Mouse (Mus musculus) myocyte (in vitro differentiated cells): ENCODE data around the gene Palld. TPM values are rescaled to one million over a fixed set of nuclear protein-coding genes. Genes with fewer than 3 reads are reported as not detected.

Experiments
- H3K27me3 ChIP-seq: one replicate; pipeline ENCODE4 v1.6.1; 2011; ENCODE audit not compliant: control insufficient read depth, insufficient read depth, insufficient read length
- H3K36me3 ChIP-seq: one replicate; pipeline ENCODE4 v1.6.1; 2011; ENCODE audit not compliant: control insufficient read depth, insufficient read depth
- H3K4me2 ChIP-seq: one replicate; pipeline ENCODE4 v1.6.1; 2011; ENCODE audit warnings: low read depth, control low read depth
- H3K4me3 ChIP-seq: one replicate; pipeline ENCODE4 v1.5.1; 2011; ENCODE audit warnings: mild to moderate bottlenecking, control low read depth, moderate library complexity
- H3K79me2 ChIP-seq: one replicate; pipeline ENCODE4 v1.6.1; 2011; ENCODE audit not compliant: control insufficient read depth, insufficient read depth
- H3ac ChIP-seq: one replicate; pipeline ENCODE4 v1.6.1; 2011; ENCODE audit not compliant: control insufficient read depth, insufficient read length
- CEBPB ChIP-seq: IDR thresholded peaks from 2 replicates; pipeline ENCODE4 v1.6.1; 2011; ENCODE audit warnings: mild to moderate bottlenecking, moderate library complexity; ENCODE audit not compliant: poor library complexity, insufficient read depth, severe bottlenecking
- E2F4 ChIP-seq: IDR thresholded peaks from one replicate; pipeline ENCODE4 v1.6.1; 2011; ENCODE audit warnings: mild to moderate bottlenecking, control low read depth, moderate library complexity; ENCODE audit not compliant: insufficient read depth
- MAX ChIP-seq: IDR thresholded peaks from one replicate; pipeline ENCODE4 v1.6.1; 2011; ENCODE audit warnings: low read depth, mild to moderate bottlenecking, control low read depth
- MYOD1 ChIP-seq, 3 experiments: IDR thresholded peaks; one replicate each; pipeline ENCODE4 v1.6.1; 2011; ENCODE audit warnings: control low read depth in 2 of 3, low read depth in 2 of 3, mild to moderate bottlenecking in 2 of 3, moderate library complexity in 1 of 3; ENCODE audit not compliant: insufficient read length in 2 of 3, control insufficient read depth in 1 of 3
- MYOG ChIP-seq, 3 experiments: IDR thresholded peaks; one replicate each; pipeline ENCODE4 v1.6.1; 2011; ENCODE audit warnings: control low read depth in 2 of 3, low read depth in 2 of 3, mild to moderate bottlenecking in 2 of 3; ENCODE audit not compliant: insufficient read length in 2 of 3, control insufficient read depth in 1 of 3, insufficient read depth in 1 of 3
- POLR2A ChIP-seq: IDR thresholded peaks from one replicate; pipeline ENCODE4 v1.6.1; 2011; ENCODE audit warnings: low read depth, mild to moderate bottlenecking, control low read depth, moderate library complexity; ENCODE audit not compliant: insufficient read length
- POLR2AphosphoS2 ChIP-seq: IDR thresholded peaks from one replicate; pipeline ENCODE4 v1.6.1; 2011; ENCODE audit warnings: low read depth, control low read depth; ENCODE audit not compliant: insufficient read length
- REST ChIP-seq: IDR thresholded peaks from one replicate; pipeline ENCODE4 v1.6.1; 2011; ENCODE audit warnings: mild to moderate bottlenecking, control low read depth, moderate library complexity; ENCODE audit not compliant: insufficient read depth, insufficient read length
- SRF ChIP-seq: IDR thresholded peaks from one replicate; pipeline ENCODE4 v1.6.1; 2011; ENCODE audit warnings: low read depth; ENCODE audit not compliant: control insufficient read depth, insufficient read length
- TCF12 ChIP-seq: IDR thresholded peaks from one replicate; pipeline ENCODE4 v1.6.1; 2011; ENCODE audit warnings: mild to moderate bottlenecking, control low read depth; ENCODE audit not compliant: poor library complexity, insufficient read depth, severe bottlenecking
- TCF3 ChIP-seq: IDR thresholded peaks from one replicate; pipeline ENCODE4 v1.6.1; 2011; ENCODE audit warnings: low read depth, control low read depth; ENCODE audit not compliant: insufficient read length
- USF1 ChIP-seq: IDR thresholded peaks from one replicate; pipeline ENCODE4 v1.6.1; 2011; ENCODE audit warnings: low read depth, mild to moderate bottlenecking, control low read depth, moderate library complexity
- polyA plus RNA-seq: library from polyadenylated mRNA; unstranded; fragments of >200 nt; fragmentation: generic; extraction: Trizol; gene quantifications from one replicate; pipeline ENCODE4 v1.2.1, GENCODE M21; 2012; ENCODE audit warnings: missing spikeins

The Palld gene
- polyA plus RNA-seq, 1 experiment: 52.4 TPM

DNA sequence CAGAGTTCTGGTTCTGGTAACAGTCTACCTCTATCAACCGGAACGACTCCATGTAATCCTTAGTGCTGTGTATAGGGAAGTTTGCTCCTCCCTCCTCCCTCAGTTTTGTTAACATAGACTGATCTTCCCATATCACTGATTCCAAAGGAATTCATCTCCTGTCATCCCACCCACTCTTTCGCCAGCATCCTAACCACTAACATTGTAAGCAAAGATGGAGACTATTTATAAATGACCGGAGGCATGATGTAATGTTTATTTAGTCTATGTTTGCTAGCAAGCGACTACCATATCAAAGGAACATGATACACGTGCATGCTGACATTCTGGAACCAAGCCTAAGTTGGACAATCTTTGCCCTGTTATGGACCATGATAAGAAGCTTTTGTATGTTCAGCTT is 250.5 kb downstream of the Palld start:
- no peaks in the 10 kb centered on the region for H3K36me3 ChIP-seq
- H3K4me2 ChIP-seq: peak overlapping the region; percentile 48
- peaks cover 5% of the 10 kb centered on the region for H3K79me2 ChIP-seq
- H3ac ChIP-seq: no peak overlapping the region
- no peaks in the 10 kb centered on the region for H3K27me3 ChIP-seq
- no peak overlapping the region for H3K4me3 ChIP-seq
- TF ChIP-seq USF1 (no peak), TCF3 (no peak), REST (no peak), CEBPB (no peak), E2F4 (no peak), TCF12 (no peak), POLR2A (no peak), MAX (no peak), MYOG (IDR thresholded peaks at IDR 0.05; ENCODE audit: control insufficient read depth in 1 of 3, insufficient read depth in 1 of 3, insufficient read length in 2 of 3, low read depth in 2 of 3) (no peak), SRF (no peak), MYOD1 (IDR thresholded peaks at IDR 0.05; ENCODE audit: control insufficient read depth in 1 of 3, insufficient read length in 2 of 3, low read depth in 2 of 3) (no peak), POLR2AphosphoS2 (no peak)

DNA sequence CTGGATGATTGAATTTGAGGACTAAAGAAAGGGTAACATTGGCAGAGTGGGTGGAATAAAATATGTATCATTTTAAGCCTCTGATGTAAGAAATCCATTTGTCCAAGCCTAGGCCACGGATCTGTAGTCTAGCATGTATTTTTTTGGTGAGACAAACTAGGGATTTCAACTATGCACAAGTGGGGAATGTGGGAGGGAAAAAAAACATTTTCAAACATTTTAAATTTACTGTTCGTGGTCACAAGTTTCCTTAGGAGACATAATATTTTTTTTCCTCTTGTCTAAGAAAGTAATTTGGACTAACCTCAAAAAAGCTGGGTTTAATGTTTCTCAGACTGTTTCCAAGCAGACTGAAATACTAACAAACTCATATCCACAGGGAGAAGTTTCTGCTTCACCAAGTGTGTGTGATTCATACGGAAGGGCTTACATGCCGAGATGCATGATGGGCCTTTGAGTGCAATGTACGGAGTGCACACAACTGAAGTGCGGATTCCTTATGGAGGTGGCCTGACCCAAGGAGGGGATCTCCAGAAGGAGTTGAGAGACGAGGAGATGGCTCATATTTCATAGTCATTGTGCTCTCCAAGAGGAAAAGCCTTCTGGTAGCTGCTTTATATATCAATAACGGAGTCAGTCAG is 256.2 kb downstream of the Palld start:
- Histone ChIP-seq H3ac (no peak overlapping the region), H3K79me2 (peaks cover 5% of the 10 kb centered on the region), H3K4me2 (no peak overlapping the region), H3K4me3 (no peak overlapping the region), H3K36me3 (no peaks in the 10 kb centered on the region), H3K27me3 (no peaks in the 10 kb centered on the region)
- TF ChIP-seq E2F4: no peak
- no peak for TF ChIP-seq MYOD1 (IDR thresholded peaks at IDR 0.05; ENCODE audit: control insufficient read depth in 1 of 3, insufficient read length in 2 of 3, low read depth in 2 of 3)
- no peak for TF ChIP-seq TCF3
- no peak for TF ChIP-seq MAX
- TF ChIP-seq TCF12: no peak
- no peak for TF ChIP-seq MYOG (IDR thresholded peaks at IDR 0.05; ENCODE audit: control insufficient read depth in 1 of 3, insufficient read depth in 1 of 3, insufficient read length in 2 of 3, low read depth in 2 of 3)
- no peak for TF ChIP-seq POLR2AphosphoS2
- no peak for TF ChIP-seq SRF
- TF ChIP-seq USF1: no peak
- no peak for TF ChIP-seq REST
- TF ChIP-seq CEBPB: no peak
- TF ChIP-seq POLR2A: no peak

GRCm38 (mm10) chr8:61645642-61646041 is 256.8 kb downstream of the Palld start:
- TF ChIP-seq MYOG (IDR thresholded peaks at IDR 0.05; ENCODE audit: control insufficient read depth in 1 of 3, insufficient read depth in 1 of 3, insufficient read length in 2 of 3, low read depth in 2 of 3): no peak
- no peak for TF ChIP-seq USF1
- no peak for TF ChIP-seq SRF
- TF ChIP-seq POLR2A: no peak
- Histone ChIP-seq H3K79me2 (peaks cover 4% of the 10 kb centered on the region), H3K4me2 (no peak overlapping the region), H3K36me3 (no peaks in the 10 kb centered on the region), H3K4me3 (no peak overlapping the region), H3K27me3 (no peaks in the 10 kb centered on the region), H3ac (no peak overlapping the region)

DNA sequence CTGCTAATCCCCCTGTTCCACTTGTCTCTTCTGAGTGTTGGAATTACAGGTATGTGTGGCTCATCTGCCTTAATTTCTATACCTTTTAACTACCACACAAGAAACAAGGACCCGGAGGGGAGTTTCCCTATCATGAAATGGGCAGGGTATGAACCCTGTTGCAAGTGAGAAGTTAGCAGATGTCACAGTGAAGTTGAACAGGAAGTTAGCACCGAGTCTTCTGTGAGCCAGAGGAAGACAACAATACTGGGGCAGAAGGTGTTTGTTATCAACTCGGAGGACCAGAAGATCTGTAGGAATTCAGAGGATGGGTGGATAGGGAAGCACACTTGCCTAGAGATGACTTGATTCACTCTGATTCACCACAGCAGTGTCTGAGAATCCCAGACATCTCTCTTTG is 259.3 kb downstream of the Palld start:
- Histone ChIP-seq H3K27me3 (no peaks in the 10 kb centered on the region), H3ac (no peak overlapping the region), H3K4me3 (no peak overlapping the region), H3K79me2 (no peaks in the 10 kb centered on the region), H3K36me3 (no peaks in the 10 kb centered on the region), H3K4me2 (no peak overlapping the region)
- TF ChIP-seq MYOD1 (IDR thresholded peaks at IDR 0.05; ENCODE audit: control insufficient read depth in 1 of 3, insufficient read length in 2 of 3, low read depth in 2 of 3) (no peak), USF1 (no peak), SRF (no peak), MAX (no peak), MYOG (IDR thresholded peaks at IDR 0.05; ENCODE audit: control insufficient read depth in 1 of 3, insufficient read depth in 1 of 3, insufficient read length in 2 of 3, low read depth in 2 of 3) (no peak), CEBPB (no peak), TCF3 (no peak), POLR2AphosphoS2 (no peak), E2F4 (no peak), POLR2A (no peak), REST (no peak), TCF12 (no peak)
